Comparison of ENCODE assay signal across 9 mouse cellular contexts in genomic region chr4:152338419-152339292, GRCm38 (mm10). TPM values are rescaled to one million over a fixed set of nuclear protein-coding genes. Genes with fewer than 3 reads are reported as not detected.
A peak's percentile ranks its signal among the peaks of the same experiment; 100 is the strongest.
DNase-seq lines count a peak whose midpoint lies in the region; ATAC-seq and TF ChIP-seq lines count a peak whose summit lies in the region.
"Had no signal": no experiment of that assay in that cellular context is flagged by ENCODE, and none has a peak within 500 bp of the region (broad histone marks: within the 10 kb centered on the region; RNA-seq: fewer than 3 reads in every experiment).

Gene Chd5, plus strand, starts transcription at chr4:152338651.

- H3K27me3 ChIP-seq in kidney, adult 2 months (replicated peaks; ENCODE audit: control insufficient read depth, insufficient read depth, low read length), result peaks cover 4% of the 10 kb centered on the region; the same call in 1 of the 2 replicates
- peaks cover 84% of the 10 kb centered on the region for H3K27me3 ChIP-seq in limb, embryonic 12.5 days
- H3K27me3 ChIP-seq: Patski had no signal

- DNase-seq in kidney, adult 2 months, result no peak
- DNase-seq in kidney, adult 11 months, result no peak
- peak; percentile 65 for DNase-seq in cerebellum, adult 9-10 months
- DNase-seq in frontal cortex, postnatal 36 days (ENCODE audit: low spot score in 2 of 2), result peak; percentile 64 to 73
- peak; percentile 77 for DNase-seq in right cerebral cortex, postnatal 14 days
- DNase-seq in gastrocnemius, postnatal 4 days (ENCODE audit: low spot score in 2 of 2), result no peak
- DNase-seq in spleen, postnatal 14 days (ENCODE audit: low spot score in 2 of 2), result no peak

- H3K4me3 ChIP-seq in kidney, adult 2 months (ENCODE audit: insufficient read depth, low read depth, low read length), result peak within 1 kb of the TSS; percentile 30; the same call in 1 of the 2 replicates
- peak within 1 kb of the TSS; percentile 62 for H3K4me3 ChIP-seq in limb, embryonic 12.5 days (replicated peaks)

- peak within 1 kb of the TSS; percentile 99 for H3K4me2 ChIP-seq in limb, embryonic 12.5 days

- H3K9ac ChIP-seq in limb, embryonic 12.5 days (replicated peaks), result peak within 1 kb of the TSS; percentile 66

- no peak within 1 kb of the TSS for H3K27ac ChIP-seq in kidney, adult 2 months (ENCODE audit: insufficient read depth, low read depth, low read length)
- H3K27ac ChIP-seq in limb, embryonic 12.5 days, result no peak within 1 kb of the TSS

- WGBS in kidney, adult 2 months, result 2% methylated on average over 115 of the region's 120 CpGs
- 2% methylated on average over 85 of the region's 120 CpGs for WGBS in limb, embryonic 12.5 days

- TF ChIP-seq CTCF in kidney, adult 2 months (conservative IDR thresholded peaks at IDR 0.05; ENCODE audit: insufficient read depth, insufficient read length, low read depth, low read length), result no peak

- H3K9me3 ChIP-seq in limb, embryonic 12.5 days, result no peaks in the 10 kb centered on the region

- ATAC-seq in limb, embryonic 12.5 days (ENCODE audit: insufficient number of reproducible peaks, insufficient read depth, low FRiP score, low TSS enrichment, low read depth), result no peak
- ATAC-seq: Patski had no signal

- H3K4me1 ChIP-seq in kidney, adult 2 months (ENCODE audit: control insufficient read depth, insufficient read depth, low read length), result no peaks in the 10 kb centered on the region
- peaks cover 16% of the 10 kb centered on the region for H3K4me1 ChIP-seq in limb, embryonic 12.5 days (replicated peaks)

- no peak for TF ChIP-seq POLR2A in kidney, adult 2 months (IDR thresholded peaks at IDR 0.05; ENCODE audit: low read depth, low read length)

- H3K36me3 ChIP-seq in kidney, adult 2 months (ENCODE audit: control insufficient read depth, insufficient read depth, low read length), result no peaks in the 10 kb centered on the region
- peaks cover 25% of the 10 kb centered on the region for H3K36me3 ChIP-seq in limb, embryonic 12.5 days

RNA-seq across cellular contexts. Expression of gene Chd5, which starts in this region (rescaled TPM):
- polyA plus RNA-seq in kidney, adult 2 months (2012; rRNA removed), result 0.16 and 0.34 TPM in 2 replicates
- polyA plus RNA-seq in limb, embryonic 12.5 days (2016; fragmentation: Nextera tagmentation; extraction: Ambion mirVana), result 0.08 and 0.41 TPM in 2 replicates
- total RNA-seq in gastrocnemius, postnatal 4 days (2021), result under 1 TPM; 0.18 to 0.27 TPM

Comparison
In these comparisons a context has a peak if more than half of its experiments do, and no peak if none do; other contexts are left out.
1. DNase-seq: peak in cerebellum, adult 9-10 months (single experiment), frontal cortex, postnatal 36 days (2 of 2) and right cerebral cortex, postnatal 14 days (single experiment); none in kidney, adult 2 months (single experiment), kidney, adult 11 months (single experiment), gastrocnemius, postnatal 4 days (0 of 2) and spleen, postnatal 14 days (0 of 2).